Mouse (Mus musculus): ENCODE results near the gene Gm49337. TPM values are rescaled to one million over a fixed set of nuclear protein-coding genes. Genes with fewer than 3 reads are reported as not detected.

Gene Gm49337
- polyA plus RNA-seq, 1 experiment from 2014 or later = not detected

- H3K36me3 ChIP-seq (ENCODE audit: poor library complexity, severe bottlenecking) = no peaks in the 10 kb centered on the region
- 80% methylated on average over 8 of the region's 8 CpGs for WGBS
- no peaks in the 10 kb centered on the region for H3K27me3 ChIP-seq
- H3K9me3 ChIP-seq (replicated peaks) = no peaks in the 10 kb centered on the region
- H3K4me3 ChIP-seq = no peak overlapping the region
- H3K4me2 ChIP-seq = no peak overlapping the region
- no peak overlapping the region for H3K27ac ChIP-seq
- H3K4me1 ChIP-seq = no peaks in the 10 kb centered on the region
- ATAC-seq = no peak
- no peak overlapping the region for H3K9ac ChIP-seq
Measured at GRCm38 (mm10) chr4:116165708-116166407, 7.3 kb upstream of the Gm49337 start.

GRCm38 (mm10) chr4:116167404-116167803 is 5.8 kb upstream of the Gm49337 start, which contains the start of gene Tspan1:
Tspan1 (minus strand) TSS chr4:116167601.
- Histone ChIP-seq H3K4me2 (no peak within 1 kb of the TSS), H3K4me3 (no peak within 1 kb of the TSS), H3K36me3 (ENCODE audit: poor library complexity, severe bottlenecking) (no peaks in the 10 kb centered on the region), H3K9me3 (replicated peaks) (no peaks in the 10 kb centered on the region), H3K9ac (no peak within 1 kb of the TSS), H3K4me1 (no peaks in the 10 kb centered on the region), H3K27ac (no peak within 1 kb of the TSS), H3K27me3 (no peaks in the 10 kb centered on the region)
- no peak for ATAC-seq
- WGBS = 31% methylated on average over 7 of the region's 7 CpGs

- no peaks in the 10 kb centered on the region for H3K36me3 ChIP-seq (ENCODE audit: poor library complexity, severe bottlenecking)
- no peaks in the 10 kb centered on the region for H3K4me1 ChIP-seq
- no peak overlapping the region for H3K4me2 ChIP-seq
- no peak overlapping the region for H3K27ac ChIP-seq
- no peak overlapping the region for H3K9ac ChIP-seq
- peak; percentile 83 for ATAC-seq
- no peaks in the 10 kb centered on the region for H3K27me3 ChIP-seq
- H3K9me3 ChIP-seq (replicated peaks) = no peaks in the 10 kb centered on the region
- H3K4me3 ChIP-seq = no peak overlapping the region
- 81% methylated on average over 7 of the region's 8 CpGs for WGBS
Measured at GRCm38 (mm10) chr4:116168617-116169352, 4.4 kb upstream of the Gm49337 start.

GRCm38 (mm10) chr4:116169353-116169672 is 3.9 kb upstream of the Gm49337 start:
- H3K36me3 ChIP-seq (ENCODE audit: poor library complexity, severe bottlenecking) = no peaks in the 10 kb centered on the region
- H3K27ac ChIP-seq = no peak overlapping the region
- ATAC-seq = peak; percentile 66; the same call in 1 of the 2 replicates
- 70% methylated on average over 3 of the region's 3 CpGs for WGBS
- H3K9ac ChIP-seq = no peak overlapping the region
- no peak overlapping the region for H3K4me2 ChIP-seq
- H3K4me1 ChIP-seq = peaks cover 3% of the 10 kb centered on the region; the same call in 1 of the 2 replicates
- H3K4me3 ChIP-seq = no peak overlapping the region
- H3K9me3 ChIP-seq (replicated peaks) = no peaks in the 10 kb centered on the region
- H3K27me3 ChIP-seq = no peaks in the 10 kb centered on the region

GRCm38 (mm10) chr4:116173752-116174151 is 568 bp downstream of the Gm49337 start:
- Histone ChIP-seq H3K27me3 (no peaks in the 10 kb centered on the region), H3K4me2 (no peak overlapping the region), H3K36me3 (ENCODE audit: poor library complexity, severe bottlenecking) (no peaks in the 10 kb centered on the region), H3K27ac (no peak overlapping the region), H3K9me3 (replicated peaks) (no peaks in the 10 kb centered on the region), H3K4me1 (peaks cover 29% of the 10 kb centered on the region), H3K9ac (no peak overlapping the region), H3K4me3 (no peak overlapping the region)
- no peak for ATAC-seq
- 91% methylated on average over 4 of the region's 4 CpGs for WGBS

- H3K9me3 ChIP-seq (replicated peaks) = no peaks in the 10 kb centered on the region
- H3K27ac ChIP-seq = no peak overlapping the region
- 46% methylated on average over 6 of the region's 6 CpGs for WGBS
- no peak for ATAC-seq
- H3K4me2 ChIP-seq = no peak overlapping the region
- no peaks in the 10 kb centered on the region for H3K36me3 ChIP-seq (ENCODE audit: poor library complexity, severe bottlenecking)
- no peak overlapping the region for H3K4me3 ChIP-seq
- no peak overlapping the region for H3K9ac ChIP-seq
- peaks cover 29% of the 10 kb centered on the region for H3K4me1 ChIP-seq
- H3K27me3 ChIP-seq = no peaks in the 10 kb centered on the region
Measured at GRCm38 (mm10) chr4:116174466-116175116, 1.4 kb downstream of the Gm49337 start.

- Histone ChIP-seq H3K4me3 (no peak overlapping the region), H3K4me2 (no peak overlapping the region), H3K4me1 (peaks cover 29% of the 10 kb centered on the region), H3K9ac (no peak overlapping the region), H3K27me3 (no peaks in the 10 kb centered on the region), H3K36me3 (ENCODE audit: poor library complexity, severe bottlenecking) (no peaks in the 10 kb centered on the region), H3K9me3 (replicated peaks) (no peaks in the 10 kb centered on the region), H3K27ac (no peak overlapping the region)
- ATAC-seq = no peak
Measured at GRCm38 (mm10) chr4:116175136-116175535, 2.0 kb downstream of the Gm49337 start.

GRCm38 (mm10) chr4:116175711-116176542 is 2.7 kb downstream of the Gm49337 start:
- H3K9me3 ChIP-seq (replicated peaks) = no peaks in the 10 kb centered on the region
- peak overlapping the region; percentile 42; the same call in 1 of the 2 replicates for H3K4me2 ChIP-seq
- peak overlapping the region; percentile 62 for H3K27ac ChIP-seq
- 73% methylated on average over 7 of the region's 7 CpGs for WGBS
- H3K36me3 ChIP-seq (ENCODE audit: poor library complexity, severe bottlenecking) = no peaks in the 10 kb centered on the region
- peaks cover 29% of the 10 kb centered on the region for H3K4me1 ChIP-seq
- no peak overlapping the region for H3K9ac ChIP-seq
- no peaks in the 10 kb centered on the region for H3K27me3 ChIP-seq
- 0 out of 2 replicates have a peak overlapping the region, but pooled peaks have one; percentile 7 for H3K4me3 ChIP-seq
- ATAC-seq = no peak; the same call in 1 of the 2 replicates

GRCm38 (mm10) chr4:116176543-116176988 is 3.4 kb downstream of the Gm49337 start:
- Histone ChIP-seq H3K27ac (peak overlapping the region; percentile 62), H3K9ac (no peak overlapping the region), H3K4me2 (peak overlapping the region; percentile 42), H3K27me3 (no peaks in the 10 kb centered on the region), H3K4me1 (peaks cover 29% of the 10 kb centered on the region), H3K4me3 (0 out of 2 replicates have a peak overlapping the region, but pooled peaks have one; percentile 7), H3K36me3 (ENCODE audit: poor library complexity, severe bottlenecking) (no peaks in the 10 kb centered on the region), H3K9me3 (replicated peaks) (no peaks in the 10 kb centered on the region)
- 30% methylated on average over 10 of the region's 10 CpGs for WGBS
- ATAC-seq = peak; percentile 87

- H3K9me3 ChIP-seq (replicated peaks) = no peaks in the 10 kb centered on the region
- H3K9ac ChIP-seq = no peak overlapping the region
- H3K27me3 ChIP-seq = no peaks in the 10 kb centered on the region
- peaks cover 29% of the 10 kb centered on the region for H3K4me1 ChIP-seq
- WGBS = 47% methylated on average over 5 of the region's 5 CpGs
- H3K27ac ChIP-seq = no peak overlapping the region
- no peak for ATAC-seq
- H3K4me3 ChIP-seq = no peak overlapping the region
- no peaks in the 10 kb centered on the region for H3K36me3 ChIP-seq (ENCODE audit: poor library complexity, severe bottlenecking)
- no peak overlapping the region for H3K4me2 ChIP-seq
Measured at GRCm38 (mm10) chr4:116177140-116177539, 4.0 kb downstream of the Gm49337 start.

GRCm38 (mm10) chr4:116182079-116182478 is 8.9 kb downstream of the Gm49337 start:
- Histone ChIP-seq H3K4me3 (no peak overlapping the region), H3K9ac (no peak overlapping the region), H3K27ac (no peak overlapping the region), H3K4me1 (0 out of 2 replicates have a peak, but pooled peaks cover 3% of the 10 kb centered on the region), H3K4me2 (no peak overlapping the region), H3K9me3 (replicated peaks) (no peaks in the 10 kb centered on the region), H3K36me3 (ENCODE audit: poor library complexity, severe bottlenecking) (no peaks in the 10 kb centered on the region), H3K27me3 (no peaks in the 10 kb centered on the region)
- 12% methylated on average over 3 of the region's 3 CpGs for WGBS
- ATAC-seq = no peak

Measured in forebrain, embryonic 13.5 days (tissue).